Mouse (Mus musculus): ENCODE results near the gene Nyap1. TPM values are rescaled to one million over a fixed set of nuclear protein-coding genes. Genes with fewer than 3 reads are reported as not detected.
A peak's percentile ranks its signal among the peaks of the same experiment; 100 is the strongest.

Gene Nyap1
- polyA plus RNA-seq, 1 experiment from 2014 or later: 1.2 TPM

GRCm38 (mm10) chr5:137746282-137746850 lies 5.0 kb upstream of the Nyap1 start:
- no peaks in the 10 kb centered on the region for H3K27me3 ChIP-seq (ENCODE audit: insufficient read depth, low read length)
- peaks cover 3% of the 10 kb centered on the region for H3K36me3 ChIP-seq (ENCODE audit: insufficient read depth, low read length)
- ATAC-seq (replicated peaks; ENCODE audit: low FRiP score, low read depth) (peak; percentile 9; the same call in 1 of the 2 replicates), DNase-seq (ENCODE audit: low spot score) (peak; percentile 73)
- H3K27ac ChIP-seq: peak overlapping the region; percentile 97
- H3K4me2 ChIP-seq (ENCODE audit: low read length): peak overlapping the region; percentile 99
- peak overlapping the region; percentile 77 for H3K9ac ChIP-seq (ENCODE audit: low read depth, low read length)
- H3K4me1 ChIP-seq (replicated peaks; ENCODE audit: insufficient read depth, low read length): peaks cover 13% of the 10 kb centered on the region
- peak overlapping the region; percentile 64 for H3K4me3 ChIP-seq (replicated peaks; ENCODE audit: low read depth, low read length)
- WGBS: under 1% methylated on average over 20 of the region's 20 CpGs
- no peaks in the 10 kb centered on the region for H3K9me3 ChIP-seq (replicated peaks; ENCODE audit: low read length)
- no peak for TF ChIP-seq CTCF (IDR thresholded peaks at IDR 0.05; ENCODE audit: low read depth)

GRCm38 (mm10) chr5:137745214-137746171 lies 4.1 kb upstream of the Nyap1 start, which contains the start of gene Tsc22d4:
TSS of gene Tsc22d4 (plus strand) at chr5:137745730.
- TF ChIP-seq CTCF (IDR thresholded peaks at IDR 0.05; ENCODE audit: low read depth): peak; percentile 6; the same call in 1 of the 2 replicates
- 3% methylated on average over 27 of the region's 28 CpGs for WGBS
- Histone ChIP-seq H3K27me3 (ENCODE audit: insufficient read depth, low read length) (no peaks in the 10 kb centered on the region), H3K27ac (peak within 1 kb of the TSS; percentile 97), H3K36me3 (ENCODE audit: insufficient read depth, low read length) (no peaks in the 10 kb centered on the region), H3K4me1 (replicated peaks; ENCODE audit: insufficient read depth, low read length) (peaks cover 14% of the 10 kb centered on the region), H3K4me3 (replicated peaks; ENCODE audit: low read depth, low read length) (peak within 1 kb of the TSS; percentile 64), H3K9me3 (replicated peaks; ENCODE audit: low read length) (no peaks in the 10 kb centered on the region), H3K9ac (ENCODE audit: low read depth, low read length) (peak within 1 kb of the TSS; percentile 77), H3K4me2 (ENCODE audit: low read length) (peak within 1 kb of the TSS; percentile 99)
- ATAC-seq (replicated peaks; ENCODE audit: low FRiP score, low read depth) (peak; percentile 81), DNase-seq (ENCODE audit: low spot score) (peak; percentile 97)

GRCm38 (mm10) chr5:137744197-137744596 lies 2.8 kb upstream of the Nyap1 start:
- no peak for DNase-seq (ENCODE audit: low spot score)
- no peak for TF ChIP-seq CTCF (IDR thresholded peaks at IDR 0.05; ENCODE audit: low read depth)
- no peaks in the 10 kb centered on the region for H3K36me3 ChIP-seq (ENCODE audit: insufficient read depth, low read length)
- no peak overlapping the region for H3K4me2 ChIP-seq (ENCODE audit: low read length)
- H3K4me1 ChIP-seq (replicated peaks; ENCODE audit: insufficient read depth, low read length): peaks cover 15% of the 10 kb centered on the region
- no peak for ATAC-seq (replicated peaks; ENCODE audit: low FRiP score, low read depth)
- no peak overlapping the region for H3K4me3 ChIP-seq (replicated peaks; ENCODE audit: low read depth, low read length)
- no peaks in the 10 kb centered on the region for H3K9me3 ChIP-seq (replicated peaks; ENCODE audit: low read length)
- no peak overlapping the region for H3K9ac ChIP-seq (ENCODE audit: low read depth, low read length)
- 90% methylated on average over 6 of the region's 7 CpGs for WGBS
- no peak overlapping the region for H3K27ac ChIP-seq
- H3K27me3 ChIP-seq (ENCODE audit: insufficient read depth, low read length): no peaks in the 10 kb centered on the region

- no peaks in the 10 kb centered on the region for H3K36me3 ChIP-seq (ENCODE audit: insufficient read depth, low read length)
- 90% methylated on average over 6 of the region's 6 CpGs for WGBS
- no peak for ATAC-seq (replicated peaks; ENCODE audit: low FRiP score, low read depth)
- H3K9ac ChIP-seq (ENCODE audit: low read depth, low read length): no peak overlapping the region
- H3K4me1 ChIP-seq (replicated peaks; ENCODE audit: insufficient read depth, low read length): peaks cover 10% of the 10 kb centered on the region; the same call in 1 of the 2 replicates
- no peak overlapping the region for H3K4me3 ChIP-seq (replicated peaks; ENCODE audit: low read depth, low read length)
- no peaks in the 10 kb centered on the region for H3K9me3 ChIP-seq (replicated peaks; ENCODE audit: low read length)
- no peak overlapping the region for H3K27ac ChIP-seq
- no peaks in the 10 kb centered on the region for H3K27me3 ChIP-seq (ENCODE audit: insufficient read depth, low read length)
- no peak for DNase-seq (ENCODE audit: low spot score)
- no peak for TF ChIP-seq CTCF (IDR thresholded peaks at IDR 0.05; ENCODE audit: low read depth)
- H3K4me2 ChIP-seq (ENCODE audit: low read length): no peak overlapping the region
Measured at GRCm38 (mm10) chr5:137742836-137743235, 1.4 kb upstream of the Nyap1 start.

- Histone ChIP-seq H3K9me3 (replicated peaks; ENCODE audit: low read length) (no peaks in the 10 kb centered on the region), H3K27me3 (ENCODE audit: insufficient read depth, low read length) (no peaks in the 10 kb centered on the region), H3K4me2 (ENCODE audit: low read length) (peak overlapping the region; percentile 82), H3K27ac (no peak overlapping the region), H3K4me3 (replicated peaks; ENCODE audit: low read depth, low read length) (no peak overlapping the region), H3K9ac (ENCODE audit: low read depth, low read length) (no peak overlapping the region), H3K4me1 (replicated peaks; ENCODE audit: insufficient read depth, low read length) (peaks cover 7% of the 10 kb centered on the region; the same call in 1 of the 2 replicates), H3K36me3 (ENCODE audit: insufficient read depth, low read length) (no peaks in the 10 kb centered on the region)
- ATAC-seq (replicated peaks; ENCODE audit: low FRiP score, low read depth) (no peak), DNase-seq (ENCODE audit: low spot score) (no peak)
- TF ChIP-seq CTCF (IDR thresholded peaks at IDR 0.05; ENCODE audit: low read depth): no peak
- 53% methylated on average over 10 of the region's 10 CpGs for WGBS
Measured at GRCm38 (mm10) chr5:137742048-137742447, 641 bp upstream of the Nyap1 start.

- peak overlapping the region; percentile 82 for H3K4me2 ChIP-seq (ENCODE audit: low read length)
- DNase-seq (ENCODE audit: low spot score) (peak; percentile 31), ATAC-seq (replicated peaks; ENCODE audit: low FRiP score, low read depth) (no peak)
- H3K9me3 ChIP-seq (replicated peaks; ENCODE audit: low read length): no peaks in the 10 kb centered on the region
- 0 out of 2 replicates have a peak overlapping the region, but pooled peaks have one; percentile 19 for H3K27ac ChIP-seq
- peak overlapping the region; percentile 72 for H3K9ac ChIP-seq (ENCODE audit: low read depth, low read length)
- H3K4me1 ChIP-seq (replicated peaks; ENCODE audit: insufficient read depth, low read length): peaks cover 7% of the 10 kb centered on the region; the same call in 1 of the 2 replicates
- no peaks in the 10 kb centered on the region for H3K27me3 ChIP-seq (ENCODE audit: insufficient read depth, low read length)
- 9% methylated on average over 11 of the region's 11 CpGs for WGBS
- peak overlapping the region; percentile 56 for H3K4me3 ChIP-seq (replicated peaks; ENCODE audit: low read depth, low read length)
- no peaks in the 10 kb centered on the region for H3K36me3 ChIP-seq (ENCODE audit: insufficient read depth, low read length)
- no peak for TF ChIP-seq CTCF (IDR thresholded peaks at IDR 0.05; ENCODE audit: low read depth)
Measured at GRCm38 (mm10) chr5:137740506-137740905, 901 bp downstream of the Nyap1 start.

Measured in kidney, postnatal 0 days (tissue).